Mouse (Mus musculus): ENCODE results near the gene Etfbkmt.

DNA sequence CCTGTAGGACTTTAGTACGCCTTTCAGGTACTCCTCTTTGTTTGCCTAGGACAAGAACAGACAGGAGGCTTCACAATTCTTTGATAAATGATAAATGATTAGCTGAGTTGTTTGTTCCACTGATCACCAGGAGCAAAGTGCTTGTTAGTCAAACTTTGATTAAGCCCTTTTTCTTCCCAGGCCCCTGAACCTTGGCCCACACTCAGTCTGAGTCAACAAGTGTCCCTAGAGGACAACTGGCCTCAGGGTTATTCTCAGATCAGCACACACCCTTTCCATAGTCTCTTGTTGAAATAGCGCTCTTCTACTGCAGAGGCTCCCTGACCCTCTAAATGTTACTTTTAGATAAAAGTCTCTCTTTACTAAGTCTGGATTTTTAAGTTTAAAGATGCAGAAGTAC, 20.7 kb upstream of the Etfbkmt start:
- TF ChIP-seq CTCF (IDR thresholded peaks at IDR 0.05; ENCODE audit: low read depth, low read length) (no peak), POLR2A (IDR thresholded peaks at IDR 0.05; ENCODE audit: borderline replicate concordance, low read depth, low read length) (no peak)
